Mouse (Mus musculus) neural tube, embryonic 13.5 days (tissue): ENCODE measurements at regions not wholly inside any gene's neighbourhood (a gene's known extent, or its start where the extent isn't known, plus 50 kb on each side); places are given as distances from the start of the nearest gene placed in this dataset.

Source experiments
- ATAC-seq: fragments of 200-750 bp; cut with Nextera tagmentation; 2 replicates; pipeline ENCODE4 v1.8.0; 2017; ENCODE audit warnings: low read depth, mild to moderate bottlenecking, moderate TSS enrichment, moderate library complexity
- H3K27ac ChIP-seq: fragments of 300-500 bp; sonication (generic); replicated peaks from 2 replicates; pipeline ENCODE4 v1.5.1; 2015; ENCODE audit warnings: moderate library complexity, mild to moderate bottlenecking, inconsistent platforms
- H3K27me3 ChIP-seq: fragments of 300-500 bp; sonication (generic); 2 replicates; pipeline ENCODE4 v1.6.1; 2015; ENCODE audit warnings: mild to moderate bottlenecking, inconsistent platforms
- H3K36me3 ChIP-seq: fragments of 300-500 bp; sonication (generic); 2 replicates; pipeline ENCODE4 v1.6.1; 2015; ENCODE audit warnings: mild to moderate bottlenecking, inconsistent platforms
- H3K4me1 ChIP-seq: fragments of 300-500 bp; sonication (generic); replicated peaks from 2 replicates; pipeline ENCODE4 v1.6.1; 2015; ENCODE audit warnings: inconsistent platforms
- H3K4me2 ChIP-seq: fragments of 300-500 bp; sonication (generic); 2 replicates; pipeline ENCODE4 v1.6.1; 2015; ENCODE audit warnings: inconsistent platforms, mild to moderate bottlenecking, moderate library complexity
- H3K4me3 ChIP-seq: fragments of 300-500 bp; sonication (generic); 2 replicates; pipeline ENCODE4 v1.5.1; 2015; ENCODE audit warnings: mild to moderate bottlenecking, inconsistent platforms
- H3K9ac ChIP-seq: fragments of 300-500 bp; sonication (generic); 2 replicates; pipeline ENCODE4 v1.6.1; 2015; ENCODE audit warnings: moderate library complexity, mild to moderate bottlenecking, inconsistent platforms
- H3K9me3 ChIP-seq: fragments of 300-500 bp; sonication (generic); 2 replicates; pipeline ENCODE4 v1.6.1; 2016; ENCODE audit warnings: inconsistent platforms
- WGBS: fragments of 180-500 bp; shearing (Covaris S2); methylation state at CpG from one replicate; pipeline ENCODE4 v1.1.7; 2015; 5-methylcytosine and 5-hydroxymethylcytosine counted together

DNA sequence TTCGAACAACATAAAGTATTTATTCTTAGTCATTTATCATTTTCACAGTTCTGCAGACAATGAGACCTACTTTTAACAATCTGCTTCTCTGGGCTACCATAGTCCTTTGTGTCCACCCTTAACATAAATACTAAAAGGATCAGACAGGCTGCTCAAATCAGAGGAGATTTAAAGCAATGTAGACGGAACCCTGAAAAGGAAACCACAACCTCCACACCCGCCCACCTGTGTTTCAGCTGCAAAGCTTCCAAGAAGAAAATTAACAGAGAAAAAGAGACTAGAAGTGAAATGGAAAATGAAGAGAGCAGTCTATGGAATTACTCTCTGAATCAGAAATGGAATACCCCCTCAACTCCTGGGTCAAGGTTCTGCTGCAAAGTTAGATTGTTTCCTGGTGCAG is 2678.7 kb upstream of the Gm7489 start:
- 41% methylated on average over 3 of the region's 3 CpGs for WGBS
- no peaks in the 10 kb centered on the region for H3K9me3 ChIP-seq
- no peaks in the 10 kb centered on the region for H3K27me3 ChIP-seq
- H3K9ac ChIP-seq, result no peak overlapping the region
- H3K4me3 ChIP-seq, result no peak overlapping the region
- no peak overlapping the region for H3K27ac ChIP-seq
- H3K4me1 ChIP-seq, result no peaks in the 10 kb centered on the region
- no peak overlapping the region for H3K4me2 ChIP-seq
- no peaks in the 10 kb centered on the region for H3K36me3 ChIP-seq
- ATAC-seq, result no peak

DNA sequence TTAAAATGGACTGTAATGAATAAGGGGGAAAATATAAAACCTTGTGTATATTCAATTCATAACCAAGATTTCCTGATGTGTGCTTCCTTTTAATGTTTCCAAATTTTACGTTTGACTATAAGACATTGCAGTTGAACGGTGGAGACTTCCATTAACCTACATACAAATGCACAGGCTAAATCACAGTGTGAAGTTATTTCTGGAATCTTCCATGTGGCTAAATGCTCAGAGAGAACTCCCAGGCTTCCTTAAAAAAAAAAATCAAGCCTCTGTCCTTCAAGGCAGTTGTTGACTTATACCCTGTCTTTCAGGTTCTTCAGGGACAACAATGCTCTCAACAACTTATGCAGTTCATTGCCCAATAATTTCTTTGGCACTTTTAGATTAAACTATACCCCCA is 2677.9 kb upstream of the Gm7489 start:
- H3K4me3 ChIP-seq, result no peak overlapping the region
- no peak overlapping the region for H3K9ac ChIP-seq
- H3K36me3 ChIP-seq, result no peaks in the 10 kb centered on the region
- no peak overlapping the region for H3K27ac ChIP-seq
- H3K4me1 ChIP-seq, result no peaks in the 10 kb centered on the region
- WGBS, result 85% methylated on average over 2 of the region's 2 CpGs
- H3K9me3 ChIP-seq, result no peaks in the 10 kb centered on the region
- H3K27me3 ChIP-seq, result no peaks in the 10 kb centered on the region
- ATAC-seq, result no peak
- H3K4me2 ChIP-seq, result no peak overlapping the region

DNA sequence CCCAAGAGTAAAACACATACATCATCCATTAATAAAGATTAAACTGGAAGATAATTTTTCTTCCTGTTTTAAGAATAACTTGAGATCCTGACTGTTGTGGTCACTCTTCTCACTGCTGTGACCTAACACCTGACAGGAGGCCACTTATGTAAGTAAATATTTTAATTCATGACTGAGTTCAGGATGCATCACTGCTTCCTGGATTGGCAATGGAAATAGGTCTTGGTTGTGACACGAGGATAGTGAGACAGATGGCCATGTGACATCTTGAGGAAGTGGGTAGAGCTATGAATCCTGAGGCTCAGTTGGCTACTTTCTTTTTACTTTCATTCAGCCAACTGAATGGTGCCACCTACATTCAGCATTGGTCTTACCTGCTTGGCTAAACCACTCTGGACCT is 2649.8 kb upstream of the Gm7489 start:
- Histone ChIP-seq H3K27ac (no peak overlapping the region), H3K4me2 (no peak overlapping the region), H3K9ac (no peak overlapping the region), H3K27me3 (no peaks in the 10 kb centered on the region), H3K9me3 (no peaks in the 10 kb centered on the region), H3K4me3 (no peak overlapping the region), H3K4me1 (no peaks in the 10 kb centered on the region), H3K36me3 (no peaks in the 10 kb centered on the region)
- no peak for ATAC-seq
- 75% methylated on average over 1 of the region's 1 CpGs for whole genome bisulfite sequencing

DNA sequence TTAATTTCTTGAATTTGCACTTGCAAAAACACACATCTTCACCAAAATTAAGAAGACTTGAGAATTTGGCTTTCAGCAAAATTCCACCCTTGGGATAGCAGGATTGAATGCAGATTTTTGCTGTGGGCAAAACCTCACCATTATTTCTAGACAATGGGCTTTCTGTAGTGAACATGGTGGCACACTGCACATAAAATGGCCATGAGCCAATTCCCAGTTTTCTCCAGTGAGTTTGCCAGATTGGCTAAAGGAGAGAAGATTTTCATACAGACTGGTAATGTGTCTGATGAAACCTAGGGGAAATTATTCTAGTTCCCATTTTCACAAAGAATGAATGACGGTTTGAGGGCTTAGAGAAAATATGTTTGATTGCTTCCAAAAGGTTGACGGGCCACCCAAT is 2640.1 kb upstream of the Gm7489 start:
- no peak for ATAC-seq

DNA sequence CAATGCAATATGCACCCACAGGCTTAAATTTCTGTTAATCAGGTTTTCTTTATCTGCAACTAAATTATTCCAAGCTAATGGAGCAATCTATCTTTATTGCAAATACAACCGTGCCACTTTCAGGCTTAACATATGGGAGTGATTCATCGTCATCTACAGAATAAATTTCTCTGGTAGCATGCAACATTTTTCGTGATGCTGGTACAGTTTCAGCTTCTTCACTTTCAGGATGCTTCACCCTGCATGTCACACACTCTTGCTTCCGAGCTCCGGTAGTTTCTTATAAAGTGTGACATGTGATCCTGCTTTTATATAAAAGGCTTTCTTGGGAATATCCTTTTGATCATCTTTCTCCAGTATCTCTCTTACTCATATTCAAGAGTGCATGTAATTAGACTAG is 2637.4 kb upstream of the Gm7489 start:
- ATAC-seq, result no peak
- H3K4me1 ChIP-seq, result no peaks in the 10 kb centered on the region
- H3K9ac ChIP-seq, result no peak overlapping the region
- H3K9me3 ChIP-seq, result no peaks in the 10 kb centered on the region
- no peaks in the 10 kb centered on the region for H3K36me3 ChIP-seq
- no peak overlapping the region for H3K27ac ChIP-seq
- WGBS, result 78% methylated on average over 5 of the region's 5 CpGs
- no peak overlapping the region for H3K4me3 ChIP-seq
- no peak overlapping the region for H3K4me2 ChIP-seq
- no peaks in the 10 kb centered on the region for H3K27me3 ChIP-seq

More for the DNA sequence above, 2640.1 kb upstream of the Gm7489 start:
- no peak overlapping the region for H3K4me3 ChIP-seq
- H3K9ac ChIP-seq, result no peak overlapping the region
- no peaks in the 10 kb centered on the region for H3K4me1 ChIP-seq
- WGBS, result 90% methylated on average over 2 of the region's 2 CpGs
- no peak overlapping the region for H3K27ac ChIP-seq
- no peaks in the 10 kb centered on the region for H3K27me3 ChIP-seq
- H3K4me2 ChIP-seq, result no peak overlapping the region
- no peaks in the 10 kb centered on the region for H3K36me3 ChIP-seq
- H3K9me3 ChIP-seq, result no peaks in the 10 kb centered on the region

DNA sequence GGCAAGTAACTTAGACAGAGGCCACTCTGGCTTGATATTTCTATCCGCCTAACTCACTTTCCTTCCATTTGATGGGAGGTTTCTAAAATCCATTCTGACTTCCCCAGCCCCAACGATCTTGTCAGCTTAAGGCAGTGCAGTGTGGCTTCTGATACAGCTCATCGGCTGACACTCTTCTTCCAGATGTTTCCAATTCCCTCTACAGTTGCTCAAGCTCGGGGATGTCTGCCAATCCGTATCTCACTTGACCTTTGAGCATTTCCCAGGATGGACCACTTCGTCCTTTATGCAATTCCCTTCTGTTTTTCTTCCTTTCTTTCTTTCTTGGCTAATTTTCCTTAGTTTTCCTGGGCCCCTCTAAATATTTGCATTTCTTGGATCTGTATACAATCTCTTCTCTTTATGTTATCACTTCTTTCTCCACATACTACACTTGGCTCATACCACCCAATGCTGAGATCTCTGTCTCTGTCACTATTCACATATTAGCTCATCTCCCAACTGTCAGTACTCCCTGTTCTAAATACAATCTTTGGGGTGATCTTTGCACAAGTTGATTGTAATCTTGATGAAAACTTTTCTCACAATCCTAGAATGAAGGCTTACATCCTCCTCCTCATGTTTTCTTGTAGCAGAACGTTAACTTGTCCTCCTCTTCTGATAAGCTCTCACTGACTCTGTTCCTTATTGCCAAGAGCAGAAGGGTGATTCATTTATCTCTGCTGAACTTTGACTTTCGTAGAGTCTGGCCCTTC is 2636.5 kb upstream of the Gm7489 start:
- no peak overlapping the region for H3K9ac ChIP-seq
- H3K4me3 ChIP-seq, result no peak overlapping the region
- ATAC-seq, result no peak
- H3K4me2 ChIP-seq, result no peak overlapping the region
- H3K27me3 ChIP-seq, result no peaks in the 10 kb centered on the region
- no peaks in the 10 kb centered on the region for H3K4me1 ChIP-seq
- no peaks in the 10 kb centered on the region for H3K36me3 ChIP-seq
- no peaks in the 10 kb centered on the region for H3K9me3 ChIP-seq
- H3K27ac ChIP-seq, result no peak overlapping the region
- WGBS, result 83% methylated on average over 8 of the region's 8 CpGs

DNA sequence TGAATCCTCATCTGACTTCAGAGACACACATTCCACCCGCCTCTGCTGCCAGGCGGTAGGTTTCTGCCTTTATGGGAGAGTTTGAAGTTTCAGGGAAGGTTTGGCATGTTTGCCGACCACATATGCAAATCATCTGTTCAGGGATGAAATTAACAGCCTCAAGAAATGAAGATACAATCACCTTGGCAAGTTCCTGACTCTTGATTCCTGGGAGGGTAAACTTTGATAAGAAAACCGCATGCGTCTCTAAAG is 2636.0 kb upstream of the Gm7489 start:
- no peaks in the 10 kb centered on the region for H3K9me3 ChIP-seq
- no peaks in the 10 kb centered on the region for H3K36me3 ChIP-seq
- H3K4me3 ChIP-seq, result no peak overlapping the region
- no peaks in the 10 kb centered on the region for H3K4me1 ChIP-seq
- no peaks in the 10 kb centered on the region for H3K27me3 ChIP-seq
- WGBS, result 95% methylated on average over 5 of the region's 5 CpGs
- no peak overlapping the region for H3K4me2 ChIP-seq
- H3K27ac ChIP-seq, result no peak overlapping the region
- no peak overlapping the region for H3K9ac ChIP-seq
- no peak for ATAC-seq

DNA sequence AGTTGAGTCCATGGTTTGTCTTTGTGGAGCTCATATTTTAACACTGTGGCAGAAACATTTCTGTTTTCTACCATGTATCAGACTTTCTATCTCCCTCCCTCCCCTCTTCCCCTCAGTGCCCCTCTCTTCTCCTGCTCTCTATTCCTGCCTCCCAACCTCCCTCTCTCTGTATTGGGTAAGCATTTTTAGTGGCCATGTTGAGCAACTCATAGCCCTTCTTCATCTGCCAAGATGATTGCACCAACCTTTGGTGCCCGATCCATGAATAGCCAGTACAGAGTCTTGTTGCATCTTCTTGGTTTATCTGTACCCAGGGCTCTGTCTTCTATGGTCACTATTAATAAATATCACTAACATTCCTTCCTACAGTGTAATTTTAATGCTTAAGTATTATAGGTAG is 2630.6 kb upstream of the Gm7489 start:
- no peak overlapping the region for H3K9ac ChIP-seq
- 90% methylated on average over 1 of the region's 1 CpGs for WGBS
- no peak overlapping the region for H3K27ac ChIP-seq
- no peaks in the 10 kb centered on the region for H3K27me3 ChIP-seq
- no peak overlapping the region for H3K4me3 ChIP-seq
- ATAC-seq, result no peak
- no peaks in the 10 kb centered on the region for H3K9me3 ChIP-seq
- no peaks in the 10 kb centered on the region for H3K4me1 ChIP-seq
- H3K4me2 ChIP-seq, result no peak overlapping the region
- no peaks in the 10 kb centered on the region for H3K36me3 ChIP-seq

DNA sequence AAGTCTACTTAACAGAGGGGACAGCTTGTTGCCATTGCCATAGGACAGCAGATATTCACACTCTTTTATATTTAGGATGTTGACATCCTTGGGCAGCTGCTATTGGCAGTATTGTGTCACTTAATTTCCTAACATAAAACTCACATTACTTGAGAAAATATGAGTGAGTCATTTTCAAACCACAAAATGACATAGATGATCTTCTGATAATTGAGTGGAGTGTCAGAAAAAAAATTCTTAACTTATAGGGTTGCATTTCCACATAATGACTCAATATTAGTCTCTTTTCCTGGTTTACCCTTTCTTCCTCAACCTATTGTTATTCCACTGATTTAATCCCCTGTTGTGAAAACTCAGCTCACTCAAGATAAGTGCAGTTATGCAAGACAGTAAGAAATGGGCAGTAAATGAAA is 2629.5 kb upstream of the Gm7489 start:
- Histone ChIP-seq H3K9ac (no peak overlapping the region), H3K4me2 (no peak overlapping the region), H3K36me3 (no peaks in the 10 kb centered on the region), H3K4me1 (no peaks in the 10 kb centered on the region), H3K4me3 (no peak overlapping the region), H3K27me3 (no peaks in the 10 kb centered on the region), H3K27ac (no peak overlapping the region), H3K9me3 (no peaks in the 10 kb centered on the region)
- ATAC-seq, result no peak

DNA sequence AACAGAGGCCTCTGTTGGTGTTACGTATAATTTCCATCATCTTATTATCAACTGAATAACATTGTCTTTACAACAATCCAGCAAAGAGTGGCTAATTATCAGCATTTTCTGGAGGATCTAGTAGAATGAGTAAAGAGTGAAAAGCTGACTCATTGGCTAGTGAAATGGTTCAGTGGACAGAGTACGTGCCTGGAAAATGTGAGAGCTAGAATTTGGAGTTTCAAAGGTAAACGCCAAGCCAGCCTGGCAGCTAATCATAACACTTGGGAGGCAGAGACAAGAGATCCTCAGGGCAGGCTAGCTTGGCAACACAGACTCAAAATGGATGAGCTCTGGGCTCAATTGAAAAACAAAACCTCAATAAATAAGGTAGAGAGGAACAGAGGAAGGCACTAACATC is 2628.0 kb upstream of the Gm7489 start:
- H3K4me1 ChIP-seq, result no peaks in the 10 kb centered on the region
- ATAC-seq, result no peak
- H3K4me3 ChIP-seq, result no peak overlapping the region
- no peak overlapping the region for H3K27ac ChIP-seq
- H3K27me3 ChIP-seq, result no peaks in the 10 kb centered on the region
- H3K36me3 ChIP-seq, result no peaks in the 10 kb centered on the region
- no peak overlapping the region for H3K4me2 ChIP-seq
- H3K9ac ChIP-seq, result no peak overlapping the region
- H3K9me3 ChIP-seq, result no peaks in the 10 kb centered on the region
- 91% methylated on average over 3 of the region's 3 CpGs for WGBS

DNA sequence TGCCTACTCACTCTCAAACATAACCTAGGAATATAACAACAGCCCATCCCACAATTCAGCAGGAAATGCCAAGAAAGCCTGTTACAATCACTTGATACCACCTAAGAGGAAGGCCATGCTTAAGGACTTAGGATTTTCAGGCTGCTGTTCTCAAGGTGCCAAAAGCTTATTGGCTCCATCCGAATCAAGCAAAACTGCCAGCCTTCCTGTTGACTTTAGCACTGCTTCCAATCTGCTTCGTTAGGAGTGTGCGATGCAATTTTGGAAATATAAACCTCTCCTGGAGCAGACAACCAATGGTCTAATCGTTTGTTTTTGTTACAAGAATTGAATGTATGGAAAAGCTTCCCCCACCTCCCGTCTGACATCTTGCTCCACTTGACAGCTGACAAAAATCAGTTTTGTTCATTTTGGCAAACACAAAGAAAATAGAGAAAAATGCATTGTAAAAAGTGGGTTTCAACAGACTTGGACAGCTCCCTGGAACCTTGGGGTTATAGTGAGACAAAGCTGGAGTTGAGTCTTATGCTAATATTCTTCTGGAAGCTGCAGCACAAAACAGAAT is 2620.0 kb upstream of the Gm7489 start:
- H3K4me1 ChIP-seq, result no peaks in the 10 kb centered on the region
- H3K27ac ChIP-seq, result no peak overlapping the region
- no peaks in the 10 kb centered on the region for H3K9me3 ChIP-seq
- ATAC-seq, result no peak
- 79% methylated on average over 5 of the region's 5 CpGs for WGBS
- H3K27me3 ChIP-seq, result no peaks in the 10 kb centered on the region
- H3K4me2 ChIP-seq, result no peak overlapping the region
- no peak overlapping the region for H3K9ac ChIP-seq
- H3K36me3 ChIP-seq, result no peaks in the 10 kb centered on the region
- H3K4me3 ChIP-seq, result no peak overlapping the region

DNA sequence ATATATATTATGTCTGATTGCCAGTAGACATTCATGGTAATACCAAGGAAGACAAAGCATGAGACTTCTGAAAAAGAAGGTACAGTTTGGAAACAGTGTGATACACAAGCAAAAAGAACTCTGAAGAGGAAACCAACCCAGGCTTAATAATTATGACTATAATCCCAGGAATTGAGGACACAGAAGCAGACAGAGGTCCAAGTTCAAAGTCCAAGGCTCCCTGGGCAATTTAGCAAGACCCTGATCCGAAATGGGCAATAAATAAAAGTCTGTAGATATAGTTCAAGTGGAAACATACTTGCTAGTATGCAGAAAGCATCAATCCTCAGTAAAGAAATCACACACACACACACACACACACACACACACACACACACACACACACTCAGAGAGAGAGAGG is 2618.7 kb upstream of the Gm7489 start:
- H3K4me1 ChIP-seq, result no peaks in the 10 kb centered on the region
- H3K9ac ChIP-seq, result no peak overlapping the region
- H3K4me2 ChIP-seq, result no peak overlapping the region
- WGBS, result 55% methylated on average over 1 of the region's 1 CpGs
- H3K27me3 ChIP-seq, result no peaks in the 10 kb centered on the region
- no peak overlapping the region for H3K27ac ChIP-seq
- no peaks in the 10 kb centered on the region for H3K9me3 ChIP-seq
- no peaks in the 10 kb centered on the region for H3K36me3 ChIP-seq
- ATAC-seq, result no peak
- H3K4me3 ChIP-seq, result no peak overlapping the region

DNA sequence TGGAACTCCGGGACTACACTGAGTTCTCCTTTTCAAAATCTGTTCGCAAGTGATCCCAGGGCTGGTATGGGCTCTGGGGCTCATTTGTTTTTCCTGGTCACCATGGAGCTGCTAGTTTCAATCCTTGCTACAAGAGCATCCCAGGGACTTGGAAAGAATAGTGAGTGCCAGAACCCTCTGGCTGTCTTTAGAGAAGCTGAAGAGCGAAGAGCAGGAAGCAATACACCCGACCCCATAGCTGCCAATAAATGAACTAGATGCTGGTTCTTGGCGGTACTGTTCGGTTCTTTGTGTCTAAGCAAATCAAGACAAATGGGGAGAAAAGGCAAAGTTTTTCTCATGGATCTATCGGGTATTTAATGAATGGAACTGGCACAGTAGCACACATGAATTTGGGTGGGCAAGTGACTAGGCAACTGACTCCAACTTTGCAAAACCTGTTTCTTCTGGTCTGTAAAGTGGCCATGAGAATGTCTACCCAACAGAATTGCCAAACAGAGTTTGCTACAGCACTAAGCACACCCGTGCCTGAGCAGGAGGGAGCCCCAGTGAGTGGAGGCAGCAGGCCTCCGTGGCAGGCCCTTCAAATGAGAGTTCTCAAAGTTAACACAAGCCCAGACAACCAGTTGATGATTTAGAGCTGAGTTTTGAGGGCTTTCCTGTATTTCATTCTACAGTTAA is 2612.9 kb upstream of the Gm7489 start:
- H3K4me2 ChIP-seq, result no peak overlapping the region
- H3K27me3 ChIP-seq, result no peaks in the 10 kb centered on the region
- no peak overlapping the region for H3K27ac ChIP-seq
- ATAC-seq, result no peak
- no peak overlapping the region for H3K9ac ChIP-seq
- WGBS, result 86% methylated on average over 9 of the region's 9 CpGs
- H3K4me1 ChIP-seq, result no peaks in the 10 kb centered on the region
- H3K36me3 ChIP-seq, result no peaks in the 10 kb centered on the region
- no peak overlapping the region for H3K4me3 ChIP-seq
- no peaks in the 10 kb centered on the region for H3K9me3 ChIP-seq
